Mouse (Mus musculus): ENCODE data around the gene Sct.
A peak's percentile ranks its signal among the peaks of the same experiment; 100 is the strongest.

The Sct gene

DNA sequence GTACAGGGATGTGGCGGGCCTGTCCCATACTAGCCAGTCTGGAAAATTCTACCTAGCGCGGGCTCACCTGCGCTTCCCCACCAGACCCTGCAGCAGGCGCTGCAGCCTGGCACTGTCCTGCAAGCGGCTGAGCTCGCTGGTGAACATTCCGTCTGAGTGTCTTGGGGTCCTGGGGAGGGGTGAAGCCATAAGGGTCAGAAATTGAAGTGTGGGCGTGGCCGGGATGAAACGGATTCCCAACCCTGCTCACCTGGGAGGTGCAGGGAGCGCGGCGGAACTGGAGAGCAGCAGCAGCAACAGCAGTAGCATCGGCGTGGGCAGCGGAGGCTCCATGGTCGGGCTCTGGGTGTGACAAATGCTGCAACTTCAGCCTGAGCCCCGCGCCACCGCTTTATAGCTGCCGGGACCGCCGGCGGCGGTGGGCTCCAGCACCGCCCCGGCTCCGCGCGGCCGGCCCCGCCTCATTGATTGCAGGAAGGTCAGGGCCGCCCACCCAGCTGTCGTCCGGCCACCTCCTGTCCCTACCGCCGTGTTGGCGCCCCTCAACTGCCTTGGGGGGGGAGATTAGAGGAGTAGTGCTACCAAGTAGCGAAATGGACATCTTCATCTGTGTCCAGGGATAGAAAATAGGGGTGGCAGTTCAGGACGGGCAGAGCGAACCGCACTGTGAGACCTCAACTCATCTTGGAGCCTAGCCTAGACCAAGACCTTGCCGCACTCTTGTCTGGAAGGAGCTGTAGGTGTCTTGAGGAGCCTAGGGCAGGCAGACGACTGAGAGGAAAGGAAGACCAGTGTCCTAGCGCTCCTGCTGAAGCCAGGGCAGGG lies at the start of gene Sct:
Gene Sct (minus strand): TSS at position 368 of the 825 bp plus-strand sequence.
- DNase-seq: peak in 1 of 2 experiments; percentile 27

DNA sequence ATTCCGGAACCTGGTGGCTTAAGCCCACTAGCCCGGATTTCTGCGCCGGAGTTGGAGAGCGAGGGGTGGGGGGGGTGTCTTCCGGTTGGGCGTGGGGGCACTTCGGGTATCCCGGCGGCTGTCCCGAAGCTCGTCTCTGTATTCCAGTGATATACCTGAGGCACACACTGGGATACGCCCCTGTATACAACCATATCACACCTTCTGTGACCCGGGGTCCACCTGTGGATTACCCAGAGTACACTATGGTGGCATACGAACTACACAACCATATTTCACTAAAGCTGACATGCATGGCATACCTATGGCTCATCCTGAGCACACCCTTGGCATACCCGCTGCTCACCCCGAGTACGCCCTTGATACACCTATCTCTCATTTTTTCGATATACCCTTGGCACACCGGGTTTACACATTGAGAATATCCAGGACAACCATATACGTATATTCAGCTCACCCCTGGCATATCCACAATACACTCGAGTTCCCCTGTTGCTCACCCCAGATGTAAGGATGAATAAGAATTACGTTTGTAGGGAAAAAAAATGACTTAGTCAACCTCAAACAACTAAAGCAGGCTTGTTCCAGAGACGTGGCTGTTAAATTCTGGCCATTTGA lies 49.5 kb upstream of the Sct start:
- DNase-seq: no peak

DNA sequence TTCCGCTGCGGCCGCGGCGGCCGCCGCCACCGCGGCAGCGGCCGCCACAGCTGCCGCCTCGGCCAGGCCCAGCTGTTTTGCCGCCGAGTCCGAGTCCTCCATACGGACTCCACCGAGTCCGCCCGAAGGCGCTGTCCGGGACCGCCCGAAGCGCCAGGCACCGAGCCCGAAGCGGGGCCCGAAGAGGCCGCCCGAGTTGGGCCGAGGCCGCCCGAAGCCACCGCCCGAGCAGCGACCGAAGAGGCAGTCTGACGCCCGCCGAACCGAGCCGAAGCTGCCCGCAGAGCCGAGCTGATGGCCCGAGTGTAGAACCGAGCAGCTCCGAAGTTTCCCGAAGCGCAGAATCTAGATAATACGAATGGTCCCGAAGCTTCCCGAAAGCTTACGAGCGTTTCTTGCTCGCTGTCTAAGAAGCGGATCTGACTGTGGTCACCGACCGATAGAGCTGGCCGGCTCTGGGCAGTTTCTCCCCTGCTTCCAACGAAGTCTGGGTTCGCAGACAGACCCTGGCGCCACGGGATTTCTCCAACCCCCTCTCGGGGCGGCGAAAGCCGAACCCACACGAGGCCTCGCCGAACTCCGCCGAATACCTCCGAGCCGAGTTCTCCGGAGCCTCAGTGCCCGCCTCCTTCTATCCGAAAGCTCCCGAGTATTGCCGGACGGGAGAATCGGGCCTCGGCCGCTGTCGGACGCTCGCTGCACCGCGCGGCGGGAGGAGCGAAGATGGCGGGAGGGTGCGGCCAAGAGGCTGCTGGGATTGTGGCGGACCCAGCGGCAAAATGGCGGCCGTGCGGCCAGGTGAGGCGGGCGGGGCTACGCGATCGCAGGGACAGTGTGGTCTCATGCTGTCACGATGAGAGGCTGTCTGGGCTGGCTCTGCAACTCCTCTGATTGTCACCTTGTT lies 48.8 kb upstream of the Sct start, which contains the start of the genes Deaf1 and Tmem80:
Gene Deaf1 (minus strand): TSS at position 222 of the 904 bp plus-strand sequence.
Gene Tmem80 (plus strand): TSS at position 271 of the 904 bp plus-strand sequence.
- DNase-seq: peak; percentile 100

GRCm38 (mm10) chr7:141326546-141327446 lies 47.9 kb upstream of the Sct start:
- DNase-seq: no peak

GRCm38 (mm10) chr7:141324686-141325085 lies 45.8 kb upstream of the Sct start:
- DNase-seq: no peak

- peak in 1 of 2 experiments; percentile 5 for DNase-seq
Measured at GRCm38 (mm10) chr7:141319446-141319845, 40.5 kb upstream of the Sct start.

- DNase-seq: no peak
Measured at GRCm38 (mm10) chr7:141317619-141318132, 38.7 kb upstream of the Sct start.

GRCm38 (mm10) chr7:141315974-141316373 lies 37.0 kb upstream of the Sct start:
- peak; percentile 39 to 58 for DNase-seq

DNA sequence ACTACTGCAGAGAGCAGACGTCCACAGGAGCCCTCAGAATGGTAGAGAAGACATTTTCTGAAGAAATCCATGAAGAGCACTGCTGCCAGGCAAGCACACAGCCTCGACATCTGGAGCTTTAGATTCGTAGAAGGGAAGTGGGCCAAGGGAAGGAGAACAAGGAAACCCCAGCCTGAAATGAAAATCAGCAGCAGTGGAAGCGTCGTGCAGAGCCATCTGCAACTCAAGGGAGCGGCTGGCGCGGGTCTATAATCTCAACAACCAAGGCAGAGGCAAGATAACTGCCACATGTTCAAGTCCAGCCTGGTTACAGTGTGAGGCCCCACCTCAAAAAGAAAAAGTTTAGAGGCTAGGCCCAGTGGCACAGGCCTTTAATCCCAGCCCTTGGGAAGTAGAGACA lies 36.1 kb upstream of the Sct start:
- DNase-seq: no peak

GRCm38 (mm10) chr7:141314416-141314815 lies 35.5 kb upstream of the Sct start:
- DNase-seq: peak in 1 of 2 experiments; percentile 9

DNA sequence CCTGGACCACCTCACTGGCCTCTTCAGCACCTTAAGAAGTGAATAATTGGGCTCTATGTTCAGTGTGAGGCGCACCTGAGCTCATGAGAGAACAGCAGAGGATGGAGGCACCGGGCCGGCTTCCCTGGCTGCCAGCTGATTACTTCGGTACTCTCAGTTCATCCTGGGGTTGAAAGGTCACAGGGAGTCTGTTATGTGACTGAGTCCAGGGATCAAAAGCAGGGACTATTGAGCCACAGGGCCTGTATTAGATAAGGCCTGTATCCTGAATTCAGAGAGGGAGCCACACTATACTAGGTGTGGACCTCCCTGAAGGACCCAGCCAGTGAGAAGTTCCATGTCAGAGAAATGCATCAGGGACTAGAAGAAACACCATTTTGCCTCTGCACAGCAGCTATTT lies 25.6 kb upstream of the Sct start:
- no peak for DNase-seq

DNA sequence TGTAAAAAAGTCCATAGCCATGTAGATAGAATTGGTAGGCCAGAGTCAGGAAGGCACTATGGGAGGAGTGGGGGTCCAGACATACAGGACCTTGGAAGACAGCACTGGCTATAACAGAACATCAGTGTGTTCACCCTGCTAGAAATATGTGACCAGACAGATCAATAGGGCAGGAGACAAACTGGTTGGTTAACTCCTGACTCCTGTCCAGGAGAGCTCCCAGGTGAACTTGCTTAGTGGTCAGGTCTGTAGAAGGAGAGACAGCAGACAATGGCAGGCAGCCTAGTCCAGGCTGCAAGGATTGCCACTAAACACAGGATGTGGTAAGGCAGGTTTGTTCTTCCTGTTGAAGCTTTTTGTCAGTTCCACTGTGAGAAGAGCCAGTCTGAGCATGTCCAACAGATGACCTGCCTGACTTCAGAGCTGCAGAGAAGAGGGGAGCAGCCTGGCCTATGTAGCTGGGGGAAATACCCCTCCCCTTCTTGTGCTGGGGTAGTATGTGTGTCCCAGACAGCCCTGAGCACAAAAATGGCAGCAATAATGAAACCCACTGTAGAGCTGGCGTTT lies 23.9 kb upstream of the Sct start:
- no peak for DNase-seq

GRCm38 (mm10) chr7:141301386-141301785 lies 22.5 kb upstream of the Sct start:
- DNase-seq: no peak

DNA sequence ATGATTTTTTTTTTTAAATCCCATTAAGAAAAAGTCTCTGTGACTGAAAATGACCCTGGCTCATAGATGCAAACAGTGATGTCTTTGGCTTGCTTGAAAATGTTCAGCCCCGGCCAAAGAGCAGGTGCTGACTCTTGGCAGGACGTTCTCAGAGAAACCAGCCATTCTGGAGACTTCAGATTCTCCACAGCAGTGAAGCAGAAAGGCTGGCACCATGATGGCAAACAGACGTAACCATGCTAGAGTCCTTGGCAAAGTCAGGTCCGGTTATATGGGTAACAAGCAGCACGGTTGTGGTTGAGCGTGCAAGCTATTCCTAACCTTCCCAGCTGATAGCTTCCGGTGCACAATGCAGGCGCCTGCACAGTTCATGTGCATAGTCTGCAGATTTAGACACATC lies 20.2 kb upstream of the Sct start:
- no peak for DNase-seq

DNA sequence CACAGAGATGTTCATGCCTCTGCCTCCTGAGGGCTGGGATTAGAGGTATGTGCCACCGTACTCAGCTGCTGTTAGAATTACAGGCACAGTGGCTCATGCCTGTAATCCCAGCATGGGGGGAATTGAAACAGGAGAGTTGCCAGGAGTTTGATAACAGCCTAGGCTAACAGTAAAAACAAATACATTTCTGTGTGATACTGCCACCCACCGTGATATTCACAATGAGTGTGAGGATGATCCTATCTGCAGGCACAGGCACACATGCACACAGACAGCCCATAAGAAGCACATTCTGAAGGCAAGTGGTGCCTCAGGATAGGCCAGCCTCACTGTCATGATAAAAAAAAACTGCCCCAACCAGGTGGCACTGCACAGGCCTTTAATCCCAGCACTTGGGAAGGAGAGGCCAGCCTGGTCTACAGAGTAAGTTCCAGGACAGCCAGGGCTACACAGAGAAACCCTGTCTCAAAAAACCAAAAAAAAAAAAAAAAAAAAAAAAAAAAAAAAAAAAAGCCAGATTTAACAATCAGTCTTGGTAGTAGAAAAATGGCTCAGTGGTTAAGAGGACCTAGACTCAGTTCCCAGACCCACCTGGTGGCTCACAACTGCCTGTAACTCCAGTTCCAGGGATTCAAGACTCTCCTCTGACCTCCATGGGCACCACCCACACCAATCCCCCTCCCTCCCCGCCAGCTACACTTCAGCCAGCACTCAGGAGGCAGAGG lies 19.2 kb upstream of the Sct start:
- DNase-seq: no peak

GRCm38 (mm10) chr7:141294479-141294878 lies 15.5 kb upstream of the Sct start:
- DNase-seq: no peak

- peak; percentile 53 to 73 for DNase-seq
Measured at GRCm38 (mm10) chr7:141293852-141294471, 15.0 kb upstream of the Sct start.

DNA sequence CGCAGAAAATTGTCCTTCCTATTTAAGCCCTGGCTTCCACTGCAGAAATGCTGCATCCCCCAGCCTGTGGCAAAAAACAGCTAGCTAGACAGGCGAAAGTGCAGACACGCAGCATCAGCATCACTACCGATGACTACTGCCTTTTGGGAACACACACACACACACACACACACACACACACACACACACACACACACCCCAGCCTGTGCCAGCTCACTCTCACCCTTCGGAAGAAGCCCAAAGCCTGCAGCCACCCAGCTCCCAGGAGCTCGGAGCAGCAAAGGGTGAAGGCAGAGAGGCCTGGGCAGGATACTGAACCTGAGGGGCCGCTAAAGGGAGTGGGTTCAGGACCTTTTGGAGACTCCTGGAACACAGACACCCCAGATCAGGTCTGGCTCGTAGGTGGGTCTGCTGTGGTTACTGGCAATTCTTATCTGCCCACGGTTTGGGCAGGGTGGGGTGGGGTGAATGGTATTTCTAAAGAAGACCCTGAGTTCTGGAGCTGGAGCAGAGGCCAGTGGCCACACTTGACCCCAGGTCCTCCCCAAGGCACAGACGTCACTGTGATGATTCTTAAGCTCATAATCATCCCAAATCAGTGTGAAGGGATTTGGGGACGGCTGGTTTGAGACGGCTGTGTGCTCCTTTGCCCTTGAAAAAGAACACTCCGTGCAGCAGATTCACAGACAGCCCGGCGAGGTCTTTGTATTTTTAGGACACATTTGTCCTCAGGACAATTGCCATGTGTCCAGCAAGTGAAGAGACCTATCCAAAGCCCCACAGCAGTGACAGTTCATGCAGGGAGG lies 13.9 kb upstream of the Sct start:
- no peak for DNase-seq

DNA sequence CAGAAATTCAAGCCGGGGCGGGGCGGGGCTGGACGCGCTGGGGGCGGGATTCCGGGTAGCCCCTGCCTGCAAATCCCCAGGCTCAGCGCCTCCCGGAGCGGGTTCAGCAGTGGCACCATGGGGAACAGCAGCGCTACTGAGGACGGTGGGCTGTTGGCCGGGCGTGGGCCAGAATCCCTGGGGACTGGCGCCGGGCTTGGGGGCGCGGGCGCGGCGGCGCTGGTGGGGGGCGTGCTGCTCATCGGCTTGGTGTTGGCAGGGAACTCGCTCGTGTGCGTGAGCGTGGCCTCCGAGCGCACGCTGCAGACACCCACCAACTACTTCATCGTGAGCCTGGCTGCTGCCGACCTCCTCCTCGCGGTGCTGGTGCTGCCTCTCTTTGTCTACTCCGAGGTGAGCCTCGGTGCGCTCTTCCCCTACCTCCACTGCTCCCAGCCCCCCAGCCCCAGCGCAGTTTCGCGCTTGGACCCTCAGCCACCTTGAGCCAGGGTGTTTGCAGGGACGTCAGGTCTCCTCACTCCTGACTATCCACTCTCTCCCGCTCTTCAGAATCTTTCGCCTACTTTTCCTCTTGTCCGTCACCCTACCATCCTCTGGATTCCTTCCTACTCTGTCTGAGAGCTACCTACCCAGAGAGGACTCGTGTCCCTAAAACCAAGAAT lies 13.1 kb upstream of the Sct start, which contains the start of gene Drd4:
Gene Drd4 (plus strand): TSS at position 86 of the 662 bp plus-strand sequence.
- DNase-seq: peak; percentile 28 to 53

Data from lung, postnatal 4 days (tissue).